Mouse (Mus musculus): ENCODE data around the gene Pomp. TPM values are rescaled to one million over a fixed set of nuclear protein-coding genes. Genes with fewer than 3 reads are reported as not detected.

The Pomp gene
- polyA plus RNA-seq, 1 experiment: 18.7 TPM

DNA sequence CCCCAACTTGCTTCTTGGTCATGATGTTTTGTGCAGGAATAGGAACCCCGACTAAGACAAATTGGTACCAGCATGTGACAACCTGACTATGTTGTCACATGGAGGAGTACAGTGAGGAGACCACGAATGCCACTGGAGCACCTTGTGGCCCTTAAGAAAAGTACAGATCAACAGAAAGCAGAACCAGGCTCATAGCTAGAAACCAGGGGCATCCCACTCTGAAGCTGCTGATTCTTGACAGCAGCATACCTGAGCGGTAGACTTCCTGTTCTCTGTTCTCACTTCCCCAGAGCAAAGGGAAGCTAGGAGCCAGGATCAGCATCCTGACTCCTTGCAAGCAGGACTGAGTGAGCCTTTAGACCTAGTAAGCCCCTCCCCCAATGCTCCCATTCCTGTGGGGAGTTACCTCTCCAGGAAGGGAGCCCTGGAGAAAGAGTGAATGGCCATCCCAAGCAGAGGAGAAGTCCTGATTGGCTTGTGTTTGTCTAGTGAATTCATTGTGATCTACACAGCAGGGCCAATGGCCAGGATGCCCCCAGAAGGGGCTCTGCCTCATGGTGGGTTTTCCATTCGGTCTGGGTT is 38.8 kb downstream of the Pomp start:
- Histone ChIP-seq H3K4me1 (ENCODE audit: control insufficient read depth, insufficient read depth, insufficient read length, low read length) (peaks cover 18% of the 10 kb centered on the region; the same call in 1 of the 2 replicates), H3K27ac (ENCODE audit: insufficient read depth, low read depth, low read length) (no peak overlapping the region), H3K4me3 (ENCODE audit: low read depth, low read length) (no peak overlapping the region), H3K27me3 (ENCODE audit: control insufficient read depth, insufficient read depth, low read length) (no peaks in the 10 kb centered on the region), H3K36me3 (ENCODE audit: control insufficient read depth, insufficient read depth, low read length) (no peaks in the 10 kb centered on the region)
- TF ChIP-seq CTCF (IDR thresholded peaks at IDR 0.05; ENCODE audit: extremely low read depth, insufficient read length, insufficient replicate concordance, low read depth, low read length): no peak
- TF ChIP-seq POLR2A (IDR thresholded peaks at IDR 0.05; ENCODE audit: low read depth, low read length): no peak
- WGBS: 71% methylated on average over 4 of the region's 4 CpGs

DNA sequence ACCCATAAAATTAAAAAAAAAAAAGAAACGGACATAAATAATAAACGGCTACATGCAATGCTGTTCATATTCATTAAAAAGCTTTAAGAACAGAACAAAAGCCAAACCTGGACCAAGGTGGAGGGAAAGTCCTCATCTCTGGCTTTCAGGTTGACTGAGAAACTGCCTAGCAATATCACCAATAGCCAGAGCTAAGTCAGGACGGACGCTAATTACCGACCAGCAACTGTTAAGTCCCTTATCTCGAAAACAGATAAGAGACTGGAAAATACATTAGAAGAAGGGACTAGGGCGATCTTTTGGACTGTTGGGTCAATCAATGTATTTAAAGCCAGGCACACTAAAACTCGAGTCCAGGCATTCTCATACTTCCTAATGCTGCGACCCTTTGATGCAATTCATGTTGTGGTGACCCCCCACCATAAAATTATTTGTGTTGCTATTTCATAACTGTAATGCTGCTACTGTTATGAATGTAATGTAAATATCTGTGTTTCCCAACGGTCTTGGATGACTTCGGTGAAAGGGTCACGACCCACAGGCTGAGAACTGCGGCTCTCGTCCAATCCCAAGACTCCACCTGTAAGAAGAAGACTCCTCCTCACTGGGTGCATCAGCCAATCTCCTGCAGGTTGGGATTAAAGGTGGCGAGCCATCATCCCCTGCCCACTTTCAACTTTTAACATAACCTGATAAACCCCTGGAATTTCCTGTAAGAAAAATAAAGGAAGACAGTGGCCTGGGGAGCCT is 41.9 kb downstream of the Pomp start:
- no peak for TF ChIP-seq POLR2A (IDR thresholded peaks at IDR 0.05; ENCODE audit: low read depth, low read length)
- TF ChIP-seq CTCF (IDR thresholded peaks at IDR 0.05; ENCODE audit: extremely low read depth, insufficient read length, insufficient replicate concordance, low read depth, low read length): no peak
- Histone ChIP-seq H3K27me3 (ENCODE audit: control insufficient read depth, insufficient read depth, low read length) (no peaks in the 10 kb centered on the region), H3K27ac (ENCODE audit: insufficient read depth, low read depth, low read length) (0 out of 2 replicates have a peak overlapping the region, but pooled peaks have one; percentile 14), H3K4me1 (ENCODE audit: control insufficient read depth, insufficient read depth, insufficient read length, low read length) (peaks cover 12% of the 10 kb centered on the region; the same call in 1 of the 2 replicates), H3K4me3 (ENCODE audit: low read depth, low read length) (no peak overlapping the region), H3K36me3 (ENCODE audit: control insufficient read depth, insufficient read depth, low read length) (no peaks in the 10 kb centered on the region)
- 32% methylated on average over 15 of the region's 15 CpGs for WGBS

DNA sequence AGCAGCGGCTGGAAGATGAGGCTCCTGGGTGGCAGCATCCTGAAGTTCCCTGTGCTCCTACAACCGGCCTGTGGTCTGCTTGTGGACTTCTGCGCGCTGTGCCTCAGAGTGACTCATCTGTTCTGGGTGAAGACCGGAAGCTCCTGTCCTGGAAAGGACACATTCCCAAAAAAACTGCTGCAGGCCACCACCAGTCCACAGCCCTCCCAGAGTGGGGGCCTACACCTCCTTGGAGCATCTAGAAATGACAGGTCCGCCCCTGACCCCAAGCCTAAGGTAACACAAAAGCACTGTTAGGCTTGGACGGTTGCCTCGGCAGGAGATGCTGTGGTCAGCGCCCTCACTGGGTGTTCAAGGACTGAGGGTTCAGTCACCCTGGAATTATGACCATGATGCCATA is 42.9 kb downstream of the Pomp start:
- H3K4me3 ChIP-seq (ENCODE audit: low read depth, low read length): no peak overlapping the region
- no peak for TF ChIP-seq POLR2A (IDR thresholded peaks at IDR 0.05; ENCODE audit: low read depth, low read length)
- no peak for TF ChIP-seq CTCF (IDR thresholded peaks at IDR 0.05; ENCODE audit: extremely low read depth, insufficient read length, insufficient replicate concordance, low read depth, low read length)
- no peak overlapping the region for H3K27ac ChIP-seq (ENCODE audit: insufficient read depth, low read depth, low read length)
- H3K4me1 ChIP-seq (ENCODE audit: control insufficient read depth, insufficient read depth, insufficient read length, low read length): peaks cover 12% of the 10 kb centered on the region; the same call in 1 of the 2 replicates
- no peaks in the 10 kb centered on the region for H3K36me3 ChIP-seq (ENCODE audit: control insufficient read depth, insufficient read depth, low read length)
- H3K27me3 ChIP-seq (ENCODE audit: control insufficient read depth, insufficient read depth, low read length): no peaks in the 10 kb centered on the region
- WGBS: 76% methylated on average over 9 of the region's 9 CpGs

GRCm38 (mm10) chr5:147907144-147907543 is 46.9 kb downstream of the Pomp start:
- H3K27me3 ChIP-seq (ENCODE audit: control insufficient read depth, insufficient read depth, low read length): no peaks in the 10 kb centered on the region
- H3K36me3 ChIP-seq (ENCODE audit: control insufficient read depth, insufficient read depth, low read length): no peaks in the 10 kb centered on the region
- H3K4me1 ChIP-seq (ENCODE audit: control insufficient read depth, insufficient read depth, insufficient read length, low read length): peaks cover 21% of the 10 kb centered on the region
- H3K4me3 ChIP-seq (ENCODE audit: low read depth, low read length): no peak overlapping the region
- TF ChIP-seq CTCF (IDR thresholded peaks at IDR 0.05; ENCODE audit: extremely low read depth, insufficient read length, insufficient replicate concordance, low read depth, low read length) (peak; percentile 79; the same call in 1 of the 2 replicates), POLR2A (IDR thresholded peaks at IDR 0.05; ENCODE audit: low read depth, low read length) (no peak)
- WGBS: 47% methylated on average over 11 of the region's 11 CpGs
- H3K27ac ChIP-seq (ENCODE audit: insufficient read depth, low read depth, low read length): peak overlapping the region; percentile 81

DNA sequence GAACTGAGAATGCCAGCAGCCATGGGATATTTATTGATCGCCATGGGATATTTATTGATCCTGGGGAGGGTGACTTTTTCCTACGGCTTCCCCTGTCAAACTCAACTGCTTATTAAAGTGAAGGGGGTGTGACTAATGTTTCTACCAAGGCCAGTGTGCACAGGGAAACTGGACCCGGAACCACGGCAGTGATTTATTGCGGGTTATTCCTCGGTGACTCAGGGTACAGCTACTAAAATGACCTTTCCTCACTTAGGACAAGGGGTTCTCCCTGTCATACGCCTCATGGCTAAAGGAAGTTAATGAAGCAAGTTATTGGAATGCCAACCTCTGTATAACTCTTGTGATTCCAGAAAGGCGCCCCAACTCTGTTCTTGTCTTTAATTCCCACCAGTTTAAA is 47.6 kb downstream of the Pomp start:
- TF ChIP-seq CTCF (IDR thresholded peaks at IDR 0.05; ENCODE audit: extremely low read depth, insufficient read length, insufficient replicate concordance, low read depth, low read length) (no peak), POLR2A (IDR thresholded peaks at IDR 0.05; ENCODE audit: low read depth, low read length) (no peak)
- Histone ChIP-seq H3K4me1 (ENCODE audit: control insufficient read depth, insufficient read depth, insufficient read length, low read length) (peaks cover 17% of the 10 kb centered on the region), H3K27ac (ENCODE audit: insufficient read depth, low read depth, low read length) (peak overlapping the region; percentile 81), H3K36me3 (ENCODE audit: control insufficient read depth, insufficient read depth, low read length) (no peaks in the 10 kb centered on the region), H3K4me3 (ENCODE audit: low read depth, low read length) (no peak overlapping the region), H3K27me3 (ENCODE audit: control insufficient read depth, insufficient read depth, low read length) (no peaks in the 10 kb centered on the region)
- WGBS: 37% methylated on average over 8 of the region's 8 CpGs

DNA sequence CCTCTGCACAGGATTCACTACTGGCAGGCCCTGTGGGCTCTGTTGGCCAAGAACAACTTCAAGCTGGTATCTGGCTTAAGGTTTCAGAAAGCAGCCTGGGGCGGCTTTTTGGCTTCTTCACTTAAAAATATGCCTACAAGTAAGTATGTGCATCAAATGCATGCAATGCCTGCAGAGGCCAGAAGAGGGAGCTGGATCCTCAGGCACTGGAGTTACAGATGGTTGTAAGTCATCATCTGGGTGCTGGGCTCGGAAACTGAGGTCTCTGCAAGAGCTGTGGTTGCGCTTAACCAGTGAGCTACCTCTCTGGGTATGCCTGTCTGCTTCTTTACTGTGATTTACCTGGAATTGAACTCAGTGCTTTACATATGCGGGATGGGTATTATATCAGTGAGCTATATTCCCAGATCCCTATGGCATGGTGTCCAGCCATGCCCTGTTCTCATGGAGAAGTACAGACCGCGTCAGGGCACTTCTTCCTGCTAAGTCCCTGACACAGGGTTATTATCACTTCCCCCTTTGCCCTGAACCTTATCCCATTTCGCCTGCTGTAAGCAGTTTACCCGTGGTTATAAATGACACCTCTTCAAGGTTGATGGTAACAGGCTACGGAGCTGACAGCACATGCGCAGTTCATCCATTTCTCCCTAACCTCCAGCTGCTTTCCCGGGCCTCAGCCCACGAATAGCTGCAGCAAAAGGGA is 50.7 kb downstream of the Pomp start:
- no peaks in the 10 kb centered on the region for H3K36me3 ChIP-seq (ENCODE audit: control insufficient read depth, insufficient read depth, low read length)
- WGBS: 46% methylated on average over 12 of the region's 12 CpGs
- TF ChIP-seq CTCF (IDR thresholded peaks at IDR 0.05; ENCODE audit: extremely low read depth, insufficient read length, insufficient replicate concordance, low read depth, low read length) (peak; percentile 50; the same call in 1 of the 2 replicates), POLR2A (IDR thresholded peaks at IDR 0.05; ENCODE audit: low read depth, low read length) (no peak)
- H3K27ac ChIP-seq (ENCODE audit: insufficient read depth, low read depth, low read length): peak overlapping the region; percentile 74
- H3K27me3 ChIP-seq (ENCODE audit: control insufficient read depth, insufficient read depth, low read length): no peaks in the 10 kb centered on the region
- peaks cover 21% of the 10 kb centered on the region for H3K4me1 ChIP-seq (ENCODE audit: control insufficient read depth, insufficient read depth, insufficient read length, low read length)
- H3K4me3 ChIP-seq (ENCODE audit: low read depth, low read length): no peak overlapping the region

- 68% methylated on average over 5 of the region's 5 CpGs for WGBS
- no peak for TF ChIP-seq POLR2A (IDR thresholded peaks at IDR 0.05; ENCODE audit: low read depth, low read length)
- TF ChIP-seq CTCF (IDR thresholded peaks at IDR 0.05; ENCODE audit: extremely low read depth, insufficient read length, insufficient replicate concordance, low read depth, low read length): no peak
- Histone ChIP-seq H3K4me3 (ENCODE audit: low read depth, low read length) (no peak overlapping the region), H3K27ac (ENCODE audit: insufficient read depth, low read depth, low read length) (no peak overlapping the region), H3K27me3 (ENCODE audit: control insufficient read depth, insufficient read depth, low read length) (no peaks in the 10 kb centered on the region), H3K4me1 (ENCODE audit: control insufficient read depth, insufficient read depth, insufficient read length, low read length) (peaks cover 21% of the 10 kb centered on the region), H3K36me3 (ENCODE audit: control insufficient read depth, insufficient read depth, low read length) (no peaks in the 10 kb centered on the region)
Measured at GRCm38 (mm10) chr5:147911744-147912143, 51.5 kb downstream of the Pomp start.

All from small intestine, adult 2 months (tissue).